Mouse (Mus musculus): ENCODE results near the gene Mfsd11. TPM values are rescaled to one million over a fixed set of nuclear protein-coding genes. Genes with fewer than 3 reads are reported as not detected.

The Mfsd11 gene
- total RNA-seq (2014; fragmentation: Nextera tagmentation) (15.1 and 22.0 TPM in 2 replicates), total RNA-seq (2017) (45.9 and 55.1 TPM in 2 replicates), polyA plus RNA-seq (2012) (3.8 and 6.6 TPM in 2 replicates)

- ATAC-seq (ENCODE audit: extremely low read depth, insufficient number of reproducible peaks, low FRiP score, poor library complexity, severe bottlenecking): no peak
Measured at GRCm38 (mm10) chr11:116852291-116852890, at the start of gene Mfsd11. Gene Mfsd11 (plus strand): TSS chr11:116852440.

GRCm38 (mm10) chr11:116802709-116803108 is 49.5 kb upstream of the Mfsd11 start:
- Histone ChIP-seq H3K27me3 (ENCODE audit: insufficient read depth, low read length) (peaks cover 53% of the 10 kb centered on the region), H3K36me3 (replicated peaks) (no peaks in the 10 kb centered on the region), H3K9me3 (replicated peaks) (no peaks in the 10 kb centered on the region), H3K4me1 (ENCODE audit: insufficient read depth, low read depth, low read length) (peaks cover 35% of the 10 kb centered on the region), H3K4me3 (ENCODE audit: low read depth, low read length) (no peak overlapping the region)
- ATAC-seq (ENCODE audit: extremely low read depth, insufficient number of reproducible peaks, low FRiP score, poor library complexity, severe bottlenecking) (no peak; the same call in 1 of the 2 replicates), DNase-seq (ENCODE audit: low spot score) (no peak)
- no peak for TF ChIP-seq POLR2AphosphoS5 (IDR thresholded peaks at IDR 0.05; ENCODE audit: insufficient replicate concordance, low read depth, low read length)
- no peak for TF ChIP-seq GATA1 (IDR thresholded peaks at IDR 0.05; ENCODE audit: borderline replicate concordance, low read length)

More at GRCm38 (mm10) chr11:116852291-116852890, at the start of gene Mfsd11:
- H3K9me3 ChIP-seq (replicated peaks): no peaks in the 10 kb centered on the region
- H3K4me3 ChIP-seq (ENCODE audit: low read depth, low read length): peak within 1 kb of the TSS; percentile 99
- peaks cover 32% of the 10 kb centered on the region for H3K4me1 ChIP-seq (ENCODE audit: insufficient read depth, low read depth, low read length)
- H3K27me3 ChIP-seq (ENCODE audit: insufficient read depth, low read length): no peaks in the 10 kb centered on the region
- TF ChIP-seq GATA2 (IDR thresholded peaks at IDR 0.05; ENCODE audit: borderline replicate concordance, low read depth, low read length) (no peak), POLR2AphosphoS5 (IDR thresholded peaks at IDR 0.05; ENCODE audit: insufficient replicate concordance, low read depth, low read length) (no peak; the same call in 1 of the 2 replicates), GATA1 (IDR thresholded peaks at IDR 0.05; ENCODE audit: borderline replicate concordance, low read length) (no peak), CTCF (IDR thresholded peaks at IDR 0.05; ENCODE audit: low read depth, low read length) (no peak), TAL1 (conservative IDR thresholded peaks at IDR 0.05; ENCODE audit: low read depth, low read length) (no peak)
- peak; percentile 72 for DNase-seq (ENCODE audit: low spot score)
- peaks cover 54% of the 10 kb centered on the region for H3K36me3 ChIP-seq (replicated peaks)

- peaks cover 48% of the 10 kb centered on the region for H3K4me1 ChIP-seq (ENCODE audit: insufficient read depth, low read depth, low read length)
- no peaks in the 10 kb centered on the region for H3K9me3 ChIP-seq (replicated peaks)
- no peak for TF ChIP-seq GATA1 (IDR thresholded peaks at IDR 0.05; ENCODE audit: borderline replicate concordance, low read length)
- no peak for TF ChIP-seq POLR2AphosphoS5 (IDR thresholded peaks at IDR 0.05; ENCODE audit: insufficient replicate concordance, low read depth, low read length)
- TF ChIP-seq TAL1 (conservative IDR thresholded peaks at IDR 0.05; ENCODE audit: low read depth, low read length): no peak
- no peak for TF ChIP-seq GATA2 (IDR thresholded peaks at IDR 0.05; ENCODE audit: borderline replicate concordance, low read depth, low read length)
- no peak for TF ChIP-seq CTCF (IDR thresholded peaks at IDR 0.05; ENCODE audit: low read depth, low read length)
- no peak overlapping the region for H3K4me3 ChIP-seq (ENCODE audit: low read depth, low read length)
- no peak for ATAC-seq (ENCODE audit: extremely low read depth, insufficient number of reproducible peaks, low FRiP score, poor library complexity, severe bottlenecking)
- no peak for DNase-seq (ENCODE audit: low spot score)
- peaks cover 65% of the 10 kb centered on the region for H3K27me3 ChIP-seq (ENCODE audit: insufficient read depth, low read length)
- no peaks in the 10 kb centered on the region for H3K36me3 ChIP-seq (replicated peaks)
Measured at GRCm38 (mm10) chr11:116806136-116807071, 45.8 kb upstream of the Mfsd11 start.

- TF ChIP-seq GATA2 (IDR thresholded peaks at IDR 0.05; ENCODE audit: borderline replicate concordance, low read depth, low read length) (no peak), CTCF (IDR thresholded peaks at IDR 0.05; ENCODE audit: low read depth, low read length) (no peak), GATA1 (IDR thresholded peaks at IDR 0.05; ENCODE audit: borderline replicate concordance, low read length) (no peak)
- no peaks in the 10 kb centered on the region for H3K9me3 ChIP-seq (replicated peaks)
- peaks cover 62% of the 10 kb centered on the region for H3K27me3 ChIP-seq (ENCODE audit: insufficient read depth, low read length)
- no peaks in the 10 kb centered on the region for H3K36me3 ChIP-seq (replicated peaks)
- DNase-seq (ENCODE audit: low spot score) (no peak), ATAC-seq (ENCODE audit: extremely low read depth, insufficient number of reproducible peaks, low FRiP score, poor library complexity, severe bottlenecking) (no peak)
- H3K4me3 ChIP-seq (ENCODE audit: low read depth, low read length): no peak overlapping the region
- H3K4me1 ChIP-seq (ENCODE audit: insufficient read depth, low read depth, low read length): peaks cover 46% of the 10 kb centered on the region
Measured at GRCm38 (mm10) chr11:116807116-116807515, 45.1 kb upstream of the Mfsd11 start.

GRCm38 (mm10) chr11:116807526-116807925 is 44.7 kb upstream of the Mfsd11 start:
- Histone ChIP-seq H3K36me3 (replicated peaks) (no peaks in the 10 kb centered on the region), H3K4me3 (ENCODE audit: low read depth, low read length) (no peak overlapping the region), H3K4me1 (ENCODE audit: insufficient read depth, low read depth, low read length) (peaks cover 44% of the 10 kb centered on the region), H3K9me3 (replicated peaks) (no peaks in the 10 kb centered on the region), H3K27me3 (ENCODE audit: insufficient read depth, low read length) (peaks cover 61% of the 10 kb centered on the region)
- TF ChIP-seq CTCF (IDR thresholded peaks at IDR 0.05; ENCODE audit: low read depth, low read length) (no peak), GATA2 (IDR thresholded peaks at IDR 0.05; ENCODE audit: borderline replicate concordance, low read depth, low read length) (no peak), TAL1 (conservative IDR thresholded peaks at IDR 0.05; ENCODE audit: low read depth, low read length) (no peak), POLR2AphosphoS5 (IDR thresholded peaks at IDR 0.05; ENCODE audit: insufficient replicate concordance, low read depth, low read length) (no peak), GATA1 (IDR thresholded peaks at IDR 0.05; ENCODE audit: borderline replicate concordance, low read length) (no peak)
- no peak for DNase-seq (ENCODE audit: low spot score)
- no peak for ATAC-seq (ENCODE audit: extremely low read depth, insufficient number of reproducible peaks, low FRiP score, poor library complexity, severe bottlenecking)

GRCm38 (mm10) chr11:116807938-116808606 is 44.2 kb upstream of the Mfsd11 start:
- DNase-seq (ENCODE audit: low spot score) (peak; percentile 77), ATAC-seq (ENCODE audit: extremely low read depth, insufficient number of reproducible peaks, low FRiP score, poor library complexity, severe bottlenecking) (peak; percentile 40; the same call in 1 of the 2 replicates)
- no peak overlapping the region for H3K4me3 ChIP-seq (ENCODE audit: low read depth, low read length)
- H3K9me3 ChIP-seq (replicated peaks): no peaks in the 10 kb centered on the region
- TF ChIP-seq GATA2 (IDR thresholded peaks at IDR 0.05; ENCODE audit: borderline replicate concordance, low read depth, low read length) (no peak), CTCF (IDR thresholded peaks at IDR 0.05; ENCODE audit: low read depth, low read length) (peak; percentile 69), GATA1 (IDR thresholded peaks at IDR 0.05; ENCODE audit: borderline replicate concordance, low read length) (no peak), TAL1 (conservative IDR thresholded peaks at IDR 0.05; ENCODE audit: low read depth, low read length) (no peak)
- peaks cover 62% of the 10 kb centered on the region for H3K27me3 ChIP-seq (ENCODE audit: insufficient read depth, low read length)
- peaks cover 43% of the 10 kb centered on the region for H3K4me1 ChIP-seq (ENCODE audit: insufficient read depth, low read depth, low read length)
- H3K36me3 ChIP-seq (replicated peaks): no peaks in the 10 kb centered on the region
